Mouse (Mus musculus): ENCODE measurements around the gene Fam216a. TPM values are rescaled to one million over a fixed set of nuclear protein-coding genes. Genes with fewer than 3 reads are reported as not detected.

Fam216a gene
- total RNA-seq, 2 experiments from 2014 or later = 10.4 to 20.1 TPM

- peak; percentile 95 for ATAC-seq (replicated peaks; ENCODE audit: low FRiP score, poor library complexity, severe bottlenecking)
These were observed 19.6 kb upstream of the Fam216a start, which contains the start of gene Arpc3 for GRCm38 (mm10) chr5:122391786-122392180. Gene Arpc3 (plus strand): TSS chr5:122391878.

DNA sequence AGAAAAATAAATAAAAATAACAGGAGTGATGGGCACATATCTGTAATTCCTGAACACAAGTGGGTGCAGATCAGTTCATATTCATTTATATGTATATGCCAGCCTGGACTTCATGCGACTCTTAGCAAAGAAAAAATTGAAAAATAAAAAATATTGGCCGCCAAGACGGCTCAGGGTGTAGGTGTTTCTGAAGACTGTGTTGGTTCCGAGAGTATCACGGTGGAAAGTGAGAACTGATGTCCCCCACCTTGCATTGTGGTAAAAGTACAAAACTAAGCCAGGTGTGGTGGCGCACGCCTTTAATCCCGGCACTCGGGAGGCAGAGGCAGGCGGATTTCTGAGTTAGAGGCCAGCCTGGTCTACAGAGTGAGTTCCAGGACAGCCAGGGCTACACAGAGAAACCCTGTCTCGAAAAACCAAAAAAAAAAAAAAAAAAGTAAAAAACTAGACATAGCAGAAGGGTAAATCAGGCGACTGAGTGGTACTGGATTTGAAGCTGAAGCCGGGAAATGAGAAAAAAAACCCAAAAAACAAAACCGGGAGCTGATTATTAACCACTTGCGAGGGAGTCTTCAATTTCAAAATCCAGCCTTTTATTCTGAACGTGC is 19.1 kb upstream of the Fam216a start:
- no peak for ATAC-seq (replicated peaks; ENCODE audit: low FRiP score, poor library complexity, severe bottlenecking)

DNA sequence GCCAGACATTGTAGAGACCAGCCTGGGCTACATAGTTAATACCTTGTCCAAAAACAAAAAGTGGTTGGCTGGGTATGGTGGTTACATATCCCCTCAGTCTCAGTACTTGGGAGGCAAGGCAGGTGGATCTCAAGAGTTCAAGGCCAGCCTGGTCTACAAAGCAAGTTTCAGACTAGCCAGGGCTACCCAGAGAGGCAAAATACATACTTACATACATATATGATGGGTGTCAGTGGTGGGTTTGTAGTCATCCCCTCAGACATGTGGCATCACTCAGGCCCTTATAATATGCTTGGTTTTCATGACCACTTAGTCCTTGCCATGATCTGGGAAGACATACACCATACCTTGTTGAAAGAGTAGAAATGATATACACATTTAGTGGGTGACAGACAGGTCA is 18.5 kb upstream of the Fam216a start:
- ATAC-seq (replicated peaks; ENCODE audit: low FRiP score, poor library complexity, severe bottlenecking) = no peak

DNA sequence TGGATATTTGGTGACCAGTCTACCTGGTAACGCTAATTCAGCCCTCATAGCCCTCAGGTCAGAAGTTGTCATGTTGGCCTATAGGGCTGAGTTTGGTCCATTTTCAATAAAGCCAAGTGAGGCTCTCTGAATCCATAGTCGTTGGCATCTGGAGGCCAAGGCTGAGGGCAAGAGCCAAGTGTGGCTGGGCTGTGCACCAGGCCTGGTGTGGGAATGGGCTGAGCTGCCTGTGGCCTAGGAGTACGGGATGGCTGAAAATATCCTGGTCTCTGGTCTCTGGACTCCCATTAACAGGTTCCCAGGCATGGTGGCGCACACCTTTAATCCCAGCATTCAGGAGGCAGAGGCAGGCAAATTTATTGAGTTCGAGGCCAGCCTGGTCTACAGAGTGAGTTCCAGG is 17.8 kb upstream of the Fam216a start:
- no peak for ATAC-seq (replicated peaks; ENCODE audit: low FRiP score, poor library complexity, severe bottlenecking)

GRCm38 (mm10) chr5:122379374-122380155 is 7.4 kb upstream of the Fam216a start:
- ATAC-seq (replicated peaks; ENCODE audit: low FRiP score, poor library complexity, severe bottlenecking) = peak; percentile 96

DNA sequence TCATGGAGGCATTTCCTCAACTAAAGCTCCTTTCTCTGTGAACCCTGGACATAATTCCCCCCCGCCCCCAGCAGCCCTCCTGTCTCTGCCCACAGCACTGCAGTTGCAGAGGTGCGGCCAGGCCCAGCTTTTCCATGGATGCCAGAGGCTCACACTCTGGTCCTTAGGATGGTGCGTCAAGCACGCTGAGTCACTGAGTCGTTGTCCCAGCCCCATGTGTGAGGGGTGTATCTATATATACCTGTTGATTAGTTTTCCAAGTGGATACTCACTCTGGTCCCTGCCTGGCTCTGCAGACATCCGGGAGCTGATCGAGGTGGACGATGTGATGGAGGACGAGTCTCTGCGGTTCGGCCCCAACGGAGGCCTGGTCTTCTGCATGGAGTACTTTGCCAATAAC is 6.0 kb upstream of the Fam216a start:
- no peak for ATAC-seq (replicated peaks; ENCODE audit: low FRiP score, poor library complexity, severe bottlenecking)

- no peak for ATAC-seq (replicated peaks; ENCODE audit: low FRiP score, poor library complexity, severe bottlenecking)
These were observed 5.1 kb upstream of the Fam216a start for GRCm38 (mm10) chr5:122377101-122377833.

GRCm38 (mm10) chr5:122372878-122373277 is 714 bp upstream of the Fam216a start:
- ATAC-seq (replicated peaks; ENCODE audit: low FRiP score, poor library complexity, severe bottlenecking) = no peak

- ATAC-seq (replicated peaks; ENCODE audit: low FRiP score, poor library complexity, severe bottlenecking) = peak; percentile 68
These were observed 473 bp downstream of the Fam216a start, which contains the start of gene Gpn3 for GRCm38 (mm10) chr5:122371591-122372191. Gene Gpn3 (plus strand): TSS chr5:122371876.

GRCm38 (mm10) chr5:122354492-122355067 is 17.6 kb downstream of the Fam216a start:
- peak; percentile 10 for ATAC-seq (replicated peaks; ENCODE audit: low FRiP score, poor library complexity, severe bottlenecking)

DNA sequence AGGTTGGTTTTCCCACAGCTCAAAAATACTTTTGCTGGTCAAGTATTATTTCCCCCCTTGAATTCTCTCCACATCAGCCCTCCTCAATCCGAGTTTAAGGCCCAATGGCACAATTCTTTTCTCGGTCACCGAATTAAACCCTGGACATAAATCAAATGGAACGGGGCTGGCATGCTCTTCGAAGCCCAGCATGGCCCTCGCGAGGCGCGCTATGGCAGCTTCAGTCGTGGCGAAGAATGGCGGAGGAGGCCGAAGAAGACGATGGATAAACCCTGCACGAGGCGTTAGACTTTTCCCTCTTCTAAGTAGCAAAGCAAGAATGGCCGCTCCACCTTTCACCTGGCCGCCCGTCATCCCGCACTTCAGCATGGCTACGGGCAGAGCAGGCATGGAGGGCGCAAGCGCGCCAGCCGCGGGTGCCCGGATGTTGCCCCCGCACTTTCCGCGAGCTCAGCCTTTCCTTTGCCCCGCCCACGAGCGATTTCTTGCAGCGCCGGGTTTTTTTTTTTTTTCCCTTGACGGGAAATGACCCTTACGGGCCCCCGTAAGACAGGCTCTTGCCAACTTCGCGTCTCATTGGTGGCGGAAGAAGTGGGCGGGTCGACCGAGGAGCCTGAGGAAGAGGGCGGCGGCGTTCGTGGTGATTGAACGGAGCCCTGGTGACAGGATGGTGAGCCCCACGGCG is 18.2 kb downstream of the Fam216a start, which contains the start of the genes Rad9b and Vps29:
Rad9b (minus strand) TSS at position 427 of the 685 bp plus-strand sequence.
Vps29 (plus strand) TSS at position 563 of the 685 bp plus-strand sequence.
- peak; percentile 98 for ATAC-seq (replicated peaks; ENCODE audit: low FRiP score, poor library complexity, severe bottlenecking)

GRCm38 (mm10) chr5:122345777-122346176 is 26.4 kb downstream of the Fam216a start:
- ATAC-seq (replicated peaks; ENCODE audit: low FRiP score, poor library complexity, severe bottlenecking) = no peak

DNA sequence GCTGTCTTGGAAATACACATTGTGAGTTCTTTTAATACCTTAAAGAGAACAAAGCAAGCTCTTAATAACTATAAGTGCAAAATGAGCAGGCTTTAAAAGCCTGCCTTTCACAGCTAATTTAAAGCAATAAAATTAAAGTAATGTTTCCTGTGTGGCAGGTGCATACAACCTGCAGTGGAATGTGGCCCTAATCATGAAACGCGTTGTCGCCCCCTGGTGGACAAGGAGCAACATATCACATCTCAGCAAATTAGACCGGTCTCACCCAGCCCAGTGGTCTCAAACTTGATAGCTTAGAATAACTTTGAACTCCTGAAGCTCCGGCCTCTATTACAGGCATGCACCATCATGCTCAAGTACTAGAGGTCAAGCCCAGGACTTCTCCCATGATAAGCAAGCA is 27.9 kb downstream of the Fam216a start:
- ATAC-seq (replicated peaks; ENCODE audit: low FRiP score, poor library complexity, severe bottlenecking) = peak; percentile 88

DNA sequence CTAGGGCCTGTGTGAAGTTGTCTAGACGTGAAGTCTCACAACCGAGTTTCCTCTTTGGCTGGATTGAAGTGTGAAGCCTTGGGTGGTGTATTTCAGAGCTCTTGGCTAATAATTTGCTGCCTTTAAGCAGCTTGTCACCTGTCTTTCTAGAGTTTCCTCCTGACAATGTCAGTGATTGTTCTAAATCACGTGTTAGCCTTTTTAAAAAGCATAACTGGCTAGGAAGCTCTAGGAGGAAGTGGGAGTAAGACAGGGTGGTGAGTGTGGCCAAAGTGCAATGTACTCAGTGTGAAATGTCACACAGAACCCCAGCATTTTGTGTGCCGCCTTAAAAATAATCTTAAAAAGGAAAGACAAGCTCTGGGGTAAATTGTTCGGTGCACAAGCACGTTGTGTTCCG is 28.4 kb downstream of the Fam216a start:
- ATAC-seq (replicated peaks; ENCODE audit: low FRiP score, poor library complexity, severe bottlenecking) = no peak

DNA sequence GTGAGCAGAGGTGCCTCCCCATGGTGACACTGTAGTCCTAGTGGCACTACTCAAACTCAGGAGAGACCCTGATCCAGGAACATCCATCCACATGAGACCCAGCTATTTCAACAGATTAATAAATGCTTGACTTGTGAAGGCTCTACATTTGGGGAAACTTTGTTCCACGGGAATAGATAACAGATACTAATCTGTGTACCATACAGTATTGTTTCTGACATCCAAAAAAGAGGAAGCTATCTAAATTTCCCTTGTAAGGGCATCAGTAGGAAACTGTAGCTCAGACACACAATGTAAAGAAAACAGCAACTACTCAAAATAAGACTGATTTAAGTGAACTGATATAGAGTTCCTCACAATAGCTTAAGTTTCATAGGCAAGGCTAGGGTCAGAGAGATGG is 29.3 kb downstream of the Fam216a start:
- no peak for ATAC-seq (replicated peaks; ENCODE audit: low FRiP score, poor library complexity, severe bottlenecking)

DNA sequence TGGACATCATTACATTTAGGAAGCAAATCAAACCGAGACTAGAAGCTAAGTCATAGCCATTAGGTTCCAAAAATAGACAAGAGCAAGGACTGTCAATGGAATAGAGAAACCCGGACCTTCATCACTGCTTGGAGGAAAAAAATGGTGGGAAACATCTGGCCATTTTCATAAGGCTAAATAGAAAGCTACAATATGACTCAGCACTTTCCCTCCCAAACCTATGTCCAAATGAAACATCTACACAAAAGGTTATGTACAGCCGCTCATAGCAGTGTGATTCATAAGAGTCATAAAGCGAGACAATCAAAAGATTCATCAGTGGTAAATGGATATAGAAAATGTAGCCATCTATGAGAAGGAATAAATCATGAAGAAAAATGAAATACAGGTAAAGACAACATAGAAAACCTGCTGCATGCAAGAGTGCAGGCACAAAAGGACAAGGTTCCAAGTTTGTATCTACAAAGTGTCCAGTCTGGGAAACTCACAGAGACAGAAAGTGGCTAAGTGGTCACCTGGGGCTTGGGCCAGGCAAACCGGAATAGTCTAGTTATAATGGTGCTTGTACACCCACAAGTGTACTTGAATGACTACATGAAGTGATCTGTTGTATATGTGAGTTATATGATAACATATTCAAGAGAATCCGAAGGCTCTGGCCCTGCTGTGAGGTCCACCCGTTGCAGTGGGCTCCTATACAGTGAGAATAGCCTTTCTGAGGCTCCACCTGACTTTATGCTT is 35.4 kb downstream of the Fam216a start:
- ATAC-seq (replicated peaks; ENCODE audit: low FRiP score, poor library complexity, severe bottlenecking) = no peak

GRCm38 (mm10) chr5:122334682-122335081 is 37.5 kb downstream of the Fam216a start:
- ATAC-seq (replicated peaks; ENCODE audit: low FRiP score, poor library complexity, severe bottlenecking) = no peak

DNA sequence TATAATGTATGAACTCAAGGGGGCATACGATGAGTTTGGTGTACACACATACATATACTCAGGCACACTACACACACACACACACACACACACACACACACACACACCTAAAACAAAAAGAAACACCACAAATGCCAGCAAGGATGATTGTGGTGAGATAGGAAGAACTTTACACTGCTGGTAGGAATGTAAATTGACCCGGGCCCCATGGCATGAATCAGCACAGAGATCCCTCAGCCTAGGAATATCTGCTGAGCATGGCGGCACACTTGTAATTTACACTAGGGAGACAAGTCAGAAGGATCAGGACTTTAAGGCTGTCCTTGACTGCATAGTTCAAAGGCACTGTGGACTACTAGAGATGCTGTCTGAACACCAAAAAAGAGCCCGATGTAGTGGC is 41.9 kb downstream of the Fam216a start:
- no peak for ATAC-seq (replicated peaks; ENCODE audit: low FRiP score, poor library complexity, severe bottlenecking)

DNA sequence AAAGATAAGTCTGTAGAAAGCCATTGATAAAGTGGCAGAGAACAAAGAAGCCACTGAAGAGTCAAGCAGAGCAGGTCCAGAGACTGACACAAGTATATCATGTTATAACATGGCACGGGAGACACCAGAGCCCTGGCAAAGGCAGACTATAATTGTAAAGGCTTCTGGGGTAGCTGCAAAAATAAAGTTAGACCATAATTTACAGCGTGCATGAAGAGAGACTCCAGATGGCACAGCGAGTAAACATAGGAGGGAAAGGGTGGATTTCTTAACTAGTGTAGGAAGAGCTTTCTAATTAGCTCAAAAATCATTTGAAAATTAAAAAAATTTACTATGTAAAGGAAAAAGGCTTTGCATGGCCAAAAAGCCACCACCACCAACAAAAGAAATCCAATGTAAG is 44.9 kb downstream of the Fam216a start:
- no peak for ATAC-seq (replicated peaks; ENCODE audit: low FRiP score, poor library complexity, severe bottlenecking)
